Mouse (Mus musculus) megakaryocyte, embryonic 14.5 days (primary cell): ENCODE results near the gene Atxn7l1.

Experiments used
- FLI1 ChIP-seq: IDR thresholded peaks from 2 replicates; pipeline ENCODE4 v1.6.1; 2012; ENCODE audit warnings: low read length, inconsistent platforms, mixed read lengths
- GATA1 ChIP-seq: IDR thresholded peaks from 3 replicates; pipeline ENCODE4 v1.6.1; 2012; ENCODE audit warnings: mixed read lengths, low read length, inconsistent platforms, borderline replicate concordance

GRCm38 (mm10) chr12:33388842-33389241, 241.3 kb downstream of the Atxn7l1 start:
- TF ChIP-seq GATA1 (no peak), FLI1 (no peak)
